Mouse (Mus musculus): ENCODE data around the gene Stmn3. TPM values are rescaled to one million over a fixed set of nuclear protein-coding genes. Genes with fewer than 3 reads are reported as not detected.

Gene Stmn3
- polyA plus RNA-seq, 1 experiment from 2014 or later, result 3.6 TPM

DNA sequence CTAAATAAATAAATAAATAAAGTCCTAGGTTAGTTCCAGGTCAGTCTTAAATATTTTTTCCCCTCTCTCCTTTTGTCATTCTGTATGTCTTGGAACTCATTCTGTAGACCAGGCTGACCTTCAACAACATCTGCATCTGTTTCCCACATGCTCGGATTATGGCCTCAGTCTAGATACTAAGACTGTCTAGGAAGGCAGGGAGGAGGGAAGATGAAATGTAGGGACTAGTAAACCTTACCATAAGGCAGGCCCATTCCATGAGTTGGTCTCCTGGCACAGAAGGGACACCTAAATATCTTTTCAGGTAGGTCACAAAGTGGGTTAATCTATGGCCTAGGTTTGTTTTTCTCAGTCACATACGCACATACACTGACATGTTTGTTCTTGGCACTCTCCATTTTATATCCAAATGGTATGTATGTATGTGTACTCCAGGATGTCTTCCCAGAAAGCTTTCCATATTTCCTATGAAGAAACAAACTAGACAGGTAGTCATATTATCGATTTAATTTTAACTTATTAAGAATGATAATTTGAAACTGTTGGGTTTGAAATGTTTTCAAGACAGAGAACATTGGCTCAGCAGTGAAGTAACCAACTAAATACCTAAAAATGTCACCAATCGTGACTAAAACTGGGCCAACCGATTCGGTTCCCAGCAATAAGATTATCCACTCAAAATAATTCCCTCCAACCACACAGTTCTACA is 27.5 kb downstream of the Stmn3 start:
- H3K27ac ChIP-seq (replicated peaks in 1 of 2; ENCODE audit: control insufficient read depth in 1 of 2, insufficient read depth in 1 of 2, low read depth in 2 of 2, low read length in 2 of 2), result peak overlapping the region; percentile 79 to 92
- peaks cover 2 to 15% of the 10 kb centered on the region in 2 experiments; a peak in 3 of 4 replicates for H3K4me1 ChIP-seq (ENCODE audit: control insufficient read depth in 2 of 2, insufficient read depth in 2 of 2, low read length in 2 of 2)
- no peak for ATAC-seq (ENCODE audit: insufficient number of reproducible peaks, insufficient read depth, low FRiP score, low read depth)
- 52% methylated on average over 6 of the region's 6 CpGs for WGBS
- no peaks in the 10 kb centered on the region for H3K27me3 ChIP-seq (ENCODE audit: control insufficient read depth, insufficient read depth, low read length)
- peak overlapping the region; percentile 70 for H3K4me2 ChIP-seq (ENCODE audit: low read length)
- H3K9me3 ChIP-seq (ENCODE audit: control insufficient read depth, low read length), result no peaks in the 10 kb centered on the region
- H3K4me3 ChIP-seq (ENCODE audit: control insufficient read depth in 1 of 2, insufficient read depth in 1 of 2, low read depth in 1 of 2, low read length in 2 of 2), result peak overlapping the region; percentile 53 to 60
- peaks cover 19% of the 10 kb centered on the region for H3K36me3 ChIP-seq (ENCODE audit: control insufficient read depth, insufficient read depth, low read length)
- H3K9ac ChIP-seq (ENCODE audit: low read length), result peak overlapping the region; percentile 84

DNA sequence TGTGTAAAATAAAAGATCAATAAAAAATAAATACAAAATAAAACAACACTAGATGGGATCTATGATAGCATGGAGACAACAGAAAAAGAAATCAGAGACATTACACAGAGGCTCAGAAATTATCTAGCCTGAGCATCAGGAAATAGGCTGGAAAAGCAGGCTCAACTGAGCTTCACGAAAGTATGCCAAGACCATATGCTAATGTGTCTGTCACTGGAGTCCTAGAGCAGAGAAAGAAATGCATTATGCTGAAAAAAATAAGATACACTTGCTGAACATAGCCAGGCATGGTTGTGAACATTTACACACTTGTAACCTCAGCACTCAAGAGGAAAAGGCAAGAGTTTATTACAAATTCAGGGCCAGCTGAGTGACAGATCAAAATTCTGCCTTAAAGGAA is 34.3 kb downstream of the Stmn3 start:
- no peaks in the 10 kb centered on the region for H3K4me1 ChIP-seq (ENCODE audit: control insufficient read depth in 2 of 2, insufficient read depth in 2 of 2, low read length in 2 of 2)
- H3K4me3 ChIP-seq (ENCODE audit: control insufficient read depth in 1 of 2, insufficient read depth in 1 of 2, low read depth in 1 of 2, low read length in 2 of 2), result no peak overlapping the region
- H3K4me2 ChIP-seq (ENCODE audit: low read length), result no peak overlapping the region
- no peaks in the 10 kb centered on the region for H3K27me3 ChIP-seq (ENCODE audit: control insufficient read depth, insufficient read depth, low read length)
- no peak overlapping the region for H3K27ac ChIP-seq (replicated peaks in 1 of 2; ENCODE audit: control insufficient read depth in 1 of 2, insufficient read depth in 1 of 2, low read depth in 2 of 2, low read length in 2 of 2)
- ATAC-seq (ENCODE audit: insufficient number of reproducible peaks, insufficient read depth, low FRiP score, low read depth), result no peak
- H3K9ac ChIP-seq (ENCODE audit: low read length), result no peak overlapping the region
- WGBS, result 80% methylated on average over 1 of the region's 1 CpGs
- no peaks in the 10 kb centered on the region for H3K9me3 ChIP-seq (ENCODE audit: control insufficient read depth, low read length)
- peaks cover 69% of the 10 kb centered on the region for H3K36me3 ChIP-seq (ENCODE audit: control insufficient read depth, insufficient read depth, low read length)

DNA sequence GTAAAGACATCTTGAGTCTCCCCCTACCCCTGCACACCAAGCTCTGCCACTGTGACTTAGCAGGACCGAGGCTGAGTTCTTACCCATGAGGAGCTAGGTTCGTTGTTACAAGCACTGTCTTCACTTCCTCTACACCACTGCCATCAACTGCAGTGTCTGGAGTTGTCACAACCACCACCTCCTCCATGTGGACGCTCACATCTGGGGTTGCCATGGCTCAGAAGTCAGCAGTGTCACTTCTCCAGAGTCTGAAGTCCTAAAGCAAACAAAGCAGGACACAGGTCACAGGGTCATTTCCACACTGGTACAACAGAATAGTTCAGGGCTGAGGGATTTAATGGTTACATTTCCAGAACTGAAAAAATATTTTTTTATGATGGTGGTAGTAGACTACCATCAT is 36.4 kb downstream of the Stmn3 start:
- Histone ChIP-seq H3K4me1 (ENCODE audit: control insufficient read depth in 2 of 2, insufficient read depth in 2 of 2, low read length in 2 of 2) (no peaks in the 10 kb centered on the region), H3K9ac (ENCODE audit: low read length) (no peak overlapping the region), H3K9me3 (ENCODE audit: control insufficient read depth, low read length) (no peaks in the 10 kb centered on the region), H3K27me3 (ENCODE audit: control insufficient read depth, insufficient read depth, low read length) (no peaks in the 10 kb centered on the region), H3K27ac (replicated peaks in 1 of 2; ENCODE audit: control insufficient read depth in 1 of 2, insufficient read depth in 1 of 2, low read depth in 2 of 2, low read length in 2 of 2) (no peak overlapping the region), H3K4me2 (ENCODE audit: low read length) (no peak overlapping the region), H3K4me3 (ENCODE audit: control insufficient read depth in 1 of 2, insufficient read depth in 1 of 2, low read depth in 1 of 2, low read length in 2 of 2) (no peak overlapping the region), H3K36me3 (ENCODE audit: control insufficient read depth, insufficient read depth, low read length) (peaks cover 81% of the 10 kb centered on the region)
- no peak for ATAC-seq (ENCODE audit: insufficient number of reproducible peaks, insufficient read depth, low FRiP score, low read depth)
- WGBS, result 71% methylated on average over 3 of the region's 3 CpGs

DNA sequence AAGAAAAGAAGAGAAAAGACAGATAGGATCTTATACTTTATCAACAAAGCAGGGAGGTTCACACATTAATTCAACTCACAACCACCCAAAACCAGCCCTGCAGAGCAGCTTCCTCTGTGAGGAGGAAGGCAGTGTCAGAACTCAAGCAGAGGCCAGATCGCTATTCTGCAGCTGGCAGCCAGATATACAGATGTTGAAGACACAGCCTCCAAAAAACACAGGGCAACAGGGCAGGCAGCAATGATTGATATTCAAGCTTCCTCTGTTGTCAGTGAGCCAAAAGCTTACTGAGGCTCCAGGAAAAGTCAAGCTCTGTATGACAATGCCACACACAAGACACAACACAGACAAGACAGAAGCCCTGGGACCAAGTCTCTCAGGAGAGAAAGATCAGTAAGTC is 37.5 kb downstream of the Stmn3 start:
- H3K4me1 ChIP-seq (ENCODE audit: control insufficient read depth in 2 of 2, insufficient read depth in 2 of 2, low read length in 2 of 2), result no peaks in the 10 kb centered on the region
- H3K36me3 ChIP-seq (ENCODE audit: control insufficient read depth, insufficient read depth, low read length), result peaks cover 77% of the 10 kb centered on the region
- ATAC-seq (ENCODE audit: insufficient number of reproducible peaks, insufficient read depth, low FRiP score, low read depth), result no peak
- H3K9ac ChIP-seq (ENCODE audit: low read length), result no peak overlapping the region
- no peak overlapping the region for H3K4me2 ChIP-seq (ENCODE audit: low read length)
- H3K4me3 ChIP-seq (ENCODE audit: control insufficient read depth in 1 of 2, insufficient read depth in 1 of 2, low read depth in 1 of 2, low read length in 2 of 2), result no peak overlapping the region
- H3K27me3 ChIP-seq (ENCODE audit: control insufficient read depth, insufficient read depth, low read length), result no peaks in the 10 kb centered on the region
- 80% methylated on average over 1 of the region's 1 CpGs for WGBS
- no peak overlapping the region for H3K27ac ChIP-seq (replicated peaks in 1 of 2; ENCODE audit: control insufficient read depth in 1 of 2, insufficient read depth in 1 of 2, low read depth in 2 of 2, low read length in 2 of 2)
- H3K9me3 ChIP-seq (ENCODE audit: control insufficient read depth, low read length), result no peaks in the 10 kb centered on the region

DNA sequence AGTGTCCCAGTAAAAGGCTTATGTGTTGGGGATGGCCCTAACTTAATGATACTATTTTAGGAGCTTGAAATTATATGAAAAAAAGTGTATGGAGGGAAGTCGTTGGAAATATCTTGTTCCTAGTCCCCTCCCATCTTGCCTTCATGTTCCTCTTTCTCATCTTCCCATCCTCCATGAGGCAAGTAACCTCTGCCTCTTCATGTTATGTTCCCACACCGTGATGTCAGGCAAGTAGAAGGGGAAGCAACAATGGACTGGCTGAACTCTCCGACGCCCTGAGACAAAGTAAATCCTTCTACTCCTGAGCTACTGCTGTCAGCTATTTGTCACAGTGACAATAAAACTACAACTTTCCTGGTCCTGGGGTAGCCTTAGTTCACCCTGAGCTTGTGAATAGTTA is 39.7 kb downstream of the Stmn3 start:
- Histone ChIP-seq H3K4me3 (ENCODE audit: control insufficient read depth in 1 of 2, insufficient read depth in 1 of 2, low read depth in 1 of 2, low read length in 2 of 2) (no peak overlapping the region), H3K4me1 (ENCODE audit: control insufficient read depth in 2 of 2, insufficient read depth in 2 of 2, low read length in 2 of 2) (no peaks in the 10 kb centered on the region), H3K9ac (ENCODE audit: low read length) (no peak overlapping the region), H3K27ac (replicated peaks in 1 of 2; ENCODE audit: control insufficient read depth in 1 of 2, insufficient read depth in 1 of 2, low read depth in 2 of 2, low read length in 2 of 2) (no peak overlapping the region), H3K36me3 (ENCODE audit: control insufficient read depth, insufficient read depth, low read length) (peaks cover 86% of the 10 kb centered on the region), H3K4me2 (ENCODE audit: low read length) (no peak overlapping the region), H3K27me3 (ENCODE audit: control insufficient read depth, insufficient read depth, low read length) (no peaks in the 10 kb centered on the region), H3K9me3 (ENCODE audit: control insufficient read depth, low read length) (no peaks in the 10 kb centered on the region)
- WGBS, result 83% methylated on average over 4 of the region's 4 CpGs
- no peak for ATAC-seq (ENCODE audit: insufficient number of reproducible peaks, insufficient read depth, low FRiP score, low read depth)

DNA sequence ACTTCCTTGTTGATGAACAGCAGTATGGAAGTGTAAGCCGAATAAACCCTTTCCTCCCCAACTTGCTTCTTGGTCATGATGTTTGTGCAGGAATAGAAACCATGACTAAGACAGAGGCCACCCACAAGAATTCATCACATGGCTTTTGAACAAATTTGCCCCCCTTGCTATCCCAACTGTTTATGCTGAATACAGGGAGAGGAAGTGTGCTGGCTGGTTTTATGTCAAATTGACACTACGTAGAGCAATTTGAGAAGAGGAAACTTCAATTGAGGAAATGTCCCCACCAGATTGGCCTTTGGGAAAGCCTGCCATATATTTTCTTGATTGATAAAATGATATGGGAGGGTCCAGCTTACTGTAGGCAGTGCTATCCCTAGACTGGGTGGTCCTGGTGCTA is 40.5 kb downstream of the Stmn3 start:
- H3K36me3 ChIP-seq (ENCODE audit: control insufficient read depth, insufficient read depth, low read length), result peaks cover 86% of the 10 kb centered on the region
- H3K9ac ChIP-seq (ENCODE audit: low read length), result no peak overlapping the region
- no peak overlapping the region for H3K4me2 ChIP-seq (ENCODE audit: low read length)
- no peak overlapping the region for H3K27ac ChIP-seq (replicated peaks in 1 of 2; ENCODE audit: control insufficient read depth in 1 of 2, insufficient read depth in 1 of 2, low read depth in 2 of 2, low read length in 2 of 2)
- H3K9me3 ChIP-seq (ENCODE audit: control insufficient read depth, low read length), result no peaks in the 10 kb centered on the region
- H3K4me1 ChIP-seq (ENCODE audit: control insufficient read depth in 2 of 2, insufficient read depth in 2 of 2, low read length in 2 of 2), result no peaks in the 10 kb centered on the region
- no peak overlapping the region for H3K4me3 ChIP-seq (ENCODE audit: control insufficient read depth in 1 of 2, insufficient read depth in 1 of 2, low read depth in 1 of 2, low read length in 2 of 2)
- no peak for ATAC-seq (ENCODE audit: insufficient number of reproducible peaks, insufficient read depth, low FRiP score, low read depth)
- 83% methylated on average over 2 of the region's 2 CpGs for WGBS
- H3K27me3 ChIP-seq (ENCODE audit: control insufficient read depth, insufficient read depth, low read length), result no peaks in the 10 kb centered on the region

DNA sequence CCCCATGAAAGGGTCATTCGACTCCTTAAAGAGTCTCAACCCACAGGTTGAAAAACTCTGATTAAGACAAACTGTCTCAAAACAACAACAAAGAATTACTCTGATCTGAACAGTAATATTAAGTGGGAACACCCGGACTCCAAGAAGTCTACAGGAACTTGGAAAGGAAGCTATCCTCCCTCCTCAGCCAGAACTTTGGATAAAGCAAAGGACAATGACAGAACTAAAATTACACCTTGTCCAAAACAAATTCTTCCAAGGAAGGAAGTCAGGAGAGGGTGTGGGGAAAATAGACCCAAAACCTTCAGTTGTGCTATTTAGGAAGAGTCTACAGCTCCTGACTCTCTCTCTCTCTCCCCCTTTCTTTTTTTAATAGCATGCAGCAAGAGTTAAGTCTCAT is 42.2 kb downstream of the Stmn3 start:
- Histone ChIP-seq H3K27ac (replicated peaks in 1 of 2; ENCODE audit: control insufficient read depth in 1 of 2, insufficient read depth in 1 of 2, low read depth in 2 of 2, low read length in 2 of 2) (no peak overlapping the region), H3K27me3 (ENCODE audit: control insufficient read depth, insufficient read depth, low read length) (no peaks in the 10 kb centered on the region), H3K4me3 (ENCODE audit: control insufficient read depth in 1 of 2, insufficient read depth in 1 of 2, low read depth in 1 of 2, low read length in 2 of 2) (no peak overlapping the region), H3K9me3 (ENCODE audit: control insufficient read depth, low read length) (no peaks in the 10 kb centered on the region), H3K4me2 (ENCODE audit: low read length) (no peak overlapping the region), H3K9ac (ENCODE audit: low read length) (no peak overlapping the region), H3K36me3 (ENCODE audit: control insufficient read depth, insufficient read depth, low read length) (peaks cover 82% of the 10 kb centered on the region), H3K4me1 (ENCODE audit: control insufficient read depth in 2 of 2, insufficient read depth in 2 of 2, low read length in 2 of 2) (no peaks in the 10 kb centered on the region)
- no peak for ATAC-seq (ENCODE audit: insufficient number of reproducible peaks, insufficient read depth, low FRiP score, low read depth)
- 83% methylated on average over 2 of the region's 2 CpGs for WGBS

DNA sequence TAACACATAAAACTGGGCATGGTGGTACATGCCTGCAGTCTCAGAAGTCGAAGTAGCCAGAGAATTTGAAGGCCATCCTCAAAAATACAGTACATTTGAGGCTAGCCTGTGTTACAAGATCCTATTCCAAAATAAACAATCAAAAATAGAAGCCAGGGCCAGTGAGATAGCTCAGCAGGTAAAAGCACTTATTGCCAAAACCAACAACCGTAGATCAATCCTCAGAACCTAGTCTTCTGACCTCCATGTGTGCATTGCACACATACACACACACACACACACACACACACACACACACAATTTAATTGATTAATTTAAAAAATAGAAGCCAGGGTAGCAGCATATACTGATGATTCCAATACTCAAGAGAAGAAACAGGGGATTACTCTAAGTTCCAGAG is 47.5 kb downstream of the Stmn3 start:
- no peaks in the 10 kb centered on the region for H3K4me1 ChIP-seq (ENCODE audit: control insufficient read depth in 2 of 2, insufficient read depth in 2 of 2, low read length in 2 of 2)

More for the DNA sequence above, 47.5 kb downstream of the Stmn3 start:
- H3K9me3 ChIP-seq (ENCODE audit: control insufficient read depth, low read length), result no peaks in the 10 kb centered on the region
- peaks cover 88% of the 10 kb centered on the region for H3K36me3 ChIP-seq (ENCODE audit: control insufficient read depth, insufficient read depth, low read length)
- H3K4me2 ChIP-seq (ENCODE audit: low read length), result no peak overlapping the region
- H3K27me3 ChIP-seq (ENCODE audit: control insufficient read depth, insufficient read depth, low read length), result no peaks in the 10 kb centered on the region
- no peak overlapping the region for H3K4me3 ChIP-seq (ENCODE audit: control insufficient read depth in 1 of 2, insufficient read depth in 1 of 2, low read depth in 1 of 2, low read length in 2 of 2)
- ATAC-seq (ENCODE audit: insufficient number of reproducible peaks, insufficient read depth, low FRiP score, low read depth), result no peak
- 95% methylated on average over 2 of the region's 2 CpGs for WGBS
- H3K9ac ChIP-seq (ENCODE audit: low read length), result no peak overlapping the region
- no peak overlapping the region for H3K27ac ChIP-seq (replicated peaks in 1 of 2; ENCODE audit: control insufficient read depth in 1 of 2, insufficient read depth in 1 of 2, low read depth in 2 of 2, low read length in 2 of 2)

All from heart, embryonic 14.5 days (tissue).